Mouse (Mus musculus): ENCODE results near the gene Lamc2. TPM values are rescaled to one million over a fixed set of nuclear protein-coding genes. Genes with fewer than 3 reads are reported as not detected.
A peak's percentile ranks its signal among the peaks of the same experiment; 100 is the strongest.

Gene Lamc2
- total and polyA plus RNA-seq, 2 experiments from 2014 or later = 6.0 to 10.2 TPM

- Histone ChIP-seq H3K4me2 (ENCODE audit: low read depth, low read length) (peak overlapping the region; percentile 47; the same call in 1 of the 2 replicates), H3K4me1 (ENCODE audit: control insufficient read depth, insufficient read depth) (peaks cover 13% of the 10 kb centered on the region), H3K27me3 (ENCODE audit: control insufficient read depth, insufficient read depth, low read length) (no peaks in the 10 kb centered on the region), H3K4me3 (ENCODE audit: low read depth, low read length) (no peak overlapping the region), H3K9me3 (replicated peaks; ENCODE audit: control insufficient read depth, low read length) (no peaks in the 10 kb centered on the region), H3K9ac (replicated peaks; ENCODE audit: low read depth, low read length) (0 out of 2 replicates have a peak overlapping the region, but pooled peaks have one; percentile 19), H3K27ac (ENCODE audit: low read depth) (peak overlapping the region; percentile 92), H3K36me3 (replicated peaks; ENCODE audit: control insufficient read depth, insufficient read depth, low read length) (no peaks in the 10 kb centered on the region)
- TF ChIP-seq CTCF (IDR thresholded peaks at IDR 0.05; ENCODE audit: low read depth) = no peak
- no peak for TF ChIP-seq EP300 (IDR thresholded peaks at IDR 0.05; ENCODE audit: low read depth)
- ATAC-seq (ENCODE audit: insufficient read depth, low read depth) (no peak), DNase-seq (ENCODE audit: low spot score) (no peak)
- WGBS = 81% methylated on average over 4 of the region's 4 CpGs
These were observed 6.1 kb upstream of the Lamc2 start for GRCm38 (mm10) chr1:153192379-153192778.

- peaks cover 13% of the 10 kb centered on the region for H3K4me1 ChIP-seq (ENCODE audit: control insufficient read depth, insufficient read depth)
- H3K36me3 ChIP-seq (replicated peaks; ENCODE audit: control insufficient read depth, insufficient read depth, low read length) = no peaks in the 10 kb centered on the region
- ATAC-seq (ENCODE audit: insufficient read depth, low read depth) = peak; percentile 71
- H3K9ac ChIP-seq (replicated peaks; ENCODE audit: low read depth, low read length) = 0 out of 2 replicates have a peak overlapping the region, but pooled peaks have one; percentile 19
- H3K4me3 ChIP-seq (ENCODE audit: low read depth, low read length) = peak overlapping the region; percentile 22; the same call in 1 of the 2 replicates
- DNase-seq (ENCODE audit: low spot score) = peak; percentile 83
- WGBS = 3% methylated on average over 5 of the region's 5 CpGs
- no peaks in the 10 kb centered on the region for H3K27me3 ChIP-seq (ENCODE audit: control insufficient read depth, insufficient read depth, low read length)
- H3K27ac ChIP-seq (ENCODE audit: low read depth) = peak overlapping the region; percentile 92
- no peak for TF ChIP-seq CTCF (IDR thresholded peaks at IDR 0.05; ENCODE audit: low read depth)
- TF ChIP-seq EP300 (IDR thresholded peaks at IDR 0.05; ENCODE audit: low read depth) = no peak
- peak overlapping the region; percentile 47 for H3K4me2 ChIP-seq (ENCODE audit: low read depth, low read length)
- H3K9me3 ChIP-seq (replicated peaks; ENCODE audit: control insufficient read depth, low read length) = no peaks in the 10 kb centered on the region
These were observed 5.7 kb upstream of the Lamc2 start for GRCm38 (mm10) chr1:153191943-153192329.

- no peak for TF ChIP-seq EP300 (IDR thresholded peaks at IDR 0.05; ENCODE audit: low read depth)
- ATAC-seq (ENCODE audit: insufficient read depth, low read depth) (peak; percentile 78), DNase-seq (ENCODE audit: low spot score) (no peak)
- WGBS = 27% methylated on average over 15 of the region's 15 CpGs
- no peaks in the 10 kb centered on the region for H3K9me3 ChIP-seq (replicated peaks; ENCODE audit: control insufficient read depth, low read length)
- H3K27ac ChIP-seq (ENCODE audit: low read depth) = peak overlapping the region; percentile 92
- peak overlapping the region; percentile 22; the same call in 1 of the 2 replicates for H3K4me3 ChIP-seq (ENCODE audit: low read depth, low read length)
- no peaks in the 10 kb centered on the region for H3K27me3 ChIP-seq (ENCODE audit: control insufficient read depth, insufficient read depth, low read length)
- H3K36me3 ChIP-seq (replicated peaks; ENCODE audit: control insufficient read depth, insufficient read depth, low read length) = no peaks in the 10 kb centered on the region
- peaks cover 13% of the 10 kb centered on the region for H3K4me1 ChIP-seq (ENCODE audit: control insufficient read depth, insufficient read depth)
- H3K9ac ChIP-seq (replicated peaks; ENCODE audit: low read depth, low read length) = no peak overlapping the region
- H3K4me2 ChIP-seq (ENCODE audit: low read depth, low read length) = peak overlapping the region; percentile 47
These were observed 5.1 kb upstream of the Lamc2 start for GRCm38 (mm10) chr1:153191237-153191942.

GRCm38 (mm10) chr1:153188081-153188480 lies 1.8 kb upstream of the Lamc2 start:
- WGBS = 42% methylated on average over 3 of the region's 3 CpGs
- Histone ChIP-seq H3K4me1 (ENCODE audit: control insufficient read depth, insufficient read depth) (peaks cover 26% of the 10 kb centered on the region), H3K4me3 (ENCODE audit: low read depth, low read length) (no peak overlapping the region), H3K9me3 (replicated peaks; ENCODE audit: control insufficient read depth, low read length) (no peaks in the 10 kb centered on the region), H3K4me2 (ENCODE audit: low read depth, low read length) (no peak overlapping the region), H3K36me3 (replicated peaks; ENCODE audit: control insufficient read depth, insufficient read depth, low read length) (no peaks in the 10 kb centered on the region), H3K9ac (replicated peaks; ENCODE audit: low read depth, low read length) (no peak overlapping the region), H3K27ac (ENCODE audit: low read depth) (no peak overlapping the region), H3K27me3 (ENCODE audit: control insufficient read depth, insufficient read depth, low read length) (peaks cover 7% of the 10 kb centered on the region; the same call in 1 of the 2 replicates)
- TF ChIP-seq CTCF (IDR thresholded peaks at IDR 0.05; ENCODE audit: low read depth) (no peak), EP300 (IDR thresholded peaks at IDR 0.05; ENCODE audit: low read depth) (no peak)
- no peak for DNase-seq (ENCODE audit: low spot score)
- ATAC-seq (ENCODE audit: insufficient read depth, low read depth) = no peak

GRCm38 (mm10) chr1:153180586-153181289 lies 5.5 kb downstream of the Lamc2 start:
- H3K4me3 ChIP-seq (ENCODE audit: low read depth, low read length) = no peak overlapping the region
- peak overlapping the region; percentile 60 for H3K27ac ChIP-seq (ENCODE audit: low read depth)

More at GRCm38 (mm10) chr1:153180586-153181289, 5.5 kb downstream of the Lamc2 start:
- H3K9me3 ChIP-seq (replicated peaks; ENCODE audit: control insufficient read depth, low read length) = no peaks in the 10 kb centered on the region
- no peak for TF ChIP-seq EP300 (IDR thresholded peaks at IDR 0.05; ENCODE audit: low read depth)
- H3K4me2 ChIP-seq (ENCODE audit: low read depth, low read length) = no peak overlapping the region
- no peak overlapping the region for H3K9ac ChIP-seq (replicated peaks; ENCODE audit: low read depth, low read length)
- peaks cover 1% of the 10 kb centered on the region; the same call in 1 of the 2 replicates for H3K27me3 ChIP-seq (ENCODE audit: control insufficient read depth, insufficient read depth, low read length)
- ATAC-seq (ENCODE audit: insufficient read depth, low read depth) = peak; percentile 73
- peak; percentile 35 for DNase-seq (ENCODE audit: low spot score)
- H3K36me3 ChIP-seq (replicated peaks; ENCODE audit: control insufficient read depth, insufficient read depth, low read length) = no peaks in the 10 kb centered on the region
- H3K4me1 ChIP-seq (ENCODE audit: control insufficient read depth, insufficient read depth) = peaks cover 7% of the 10 kb centered on the region
- WGBS = 46% methylated on average over 9 of the region's 9 CpGs
